Mouse (Mus musculus) mouse trophoblast stem cell (cell line): ENCODE measurements around the gene Plxdc1.

Source experiments
- in situ Hi-C, 2 experiments: fragments of 300-500 bp; cut with MseI, MboI; formaldehyde crosslinking; loops; 2 replicates in 1 of 2; 3 replicates in 1 of 2; pipeline ENCODE4 v1.15.1; 2025

Gene Plxdc1

DNA sequence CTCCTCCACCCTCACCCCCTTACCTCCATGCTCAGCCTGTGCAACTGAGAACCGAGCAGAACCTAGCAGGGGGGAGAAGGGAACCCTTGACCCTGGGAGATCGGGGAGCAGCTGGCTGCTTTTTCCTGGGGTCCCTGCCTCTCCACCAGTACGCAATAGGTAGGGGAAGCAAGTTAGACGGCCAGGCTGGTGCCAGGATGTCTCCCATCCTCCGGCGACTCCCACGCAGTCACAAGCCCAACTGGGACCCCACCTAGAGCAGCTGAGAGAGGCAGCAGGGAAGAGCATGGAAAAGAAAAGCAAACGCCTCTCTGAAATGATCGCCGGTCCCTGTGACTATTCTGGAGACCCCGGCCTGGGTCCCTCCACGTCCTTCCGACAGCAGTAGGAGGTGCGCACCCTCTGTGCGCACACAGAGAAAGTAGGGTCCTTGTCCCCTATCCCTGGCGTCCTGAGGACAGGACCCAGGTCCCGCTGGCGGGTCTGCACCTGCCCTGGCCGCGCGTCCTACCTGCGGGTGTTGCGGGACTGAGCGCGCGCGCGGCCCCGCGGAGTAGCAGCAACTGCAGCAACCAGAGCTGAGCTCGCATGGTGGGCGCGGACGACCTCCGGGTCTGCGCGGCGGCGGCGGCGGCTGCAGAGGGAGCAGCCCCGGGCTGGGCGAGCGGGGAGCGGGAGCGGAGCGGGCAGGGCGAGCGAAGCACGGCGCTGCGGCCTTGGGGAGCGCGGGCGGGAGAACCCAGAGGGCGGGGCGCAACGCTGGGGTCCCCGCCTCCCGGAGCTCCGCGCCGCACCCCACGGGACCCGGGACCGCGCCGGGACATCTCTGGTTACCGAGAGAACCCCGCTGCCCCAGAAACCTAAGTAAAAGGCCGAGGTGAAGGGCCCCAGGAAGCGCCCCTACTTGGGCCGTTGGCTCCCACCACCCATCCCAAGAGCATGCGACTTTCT is at the start of gene Plxdc1:
Plxdc1 (minus strand) TSS at position 718 of the 951 bp plus-strand sequence.
- in situ Hi-C loops = loop anchor here (5.0 kb wide), 1 partner anchor 49 kb away; no protein-coding TSS in a partner anchor

DNA sequence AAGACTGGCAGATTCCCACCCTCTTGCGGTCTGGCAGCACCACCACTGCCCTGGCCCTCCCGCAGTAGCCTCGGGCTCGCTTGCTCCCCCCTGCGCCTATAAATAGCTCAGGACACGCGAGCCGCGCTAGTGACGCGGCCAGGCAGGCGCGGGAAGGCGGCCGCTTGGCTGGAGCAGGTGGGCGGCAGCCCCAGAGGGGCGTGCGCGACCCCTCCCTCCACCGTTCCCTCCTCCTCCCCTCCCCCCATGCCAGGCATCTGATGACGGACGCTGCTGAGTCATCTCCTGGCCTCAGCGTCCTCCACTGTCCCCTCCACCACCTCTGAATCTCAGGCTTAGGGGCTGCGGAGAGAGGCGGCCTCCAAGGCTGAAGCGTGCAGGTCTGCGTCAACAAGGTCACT is 49.7 kb upstream of the Plxdc1 start:
- in situ Hi-C loops = no loop called here

- in situ Hi-C loops = loop anchor here (5.0 kb wide), 1 partner anchor 42 kb away; no protein-coding TSS in a partner anchor
Measured at GRCm38 (mm10) chr11:98034840-98035239, 48.6 kb upstream of the Plxdc1 start.

- in situ Hi-C loops = loop anchor here (5.0 kb wide), 1 partner anchor 43 kb away; no protein-coding TSS in a partner anchor
Measured at GRCm38 (mm10) chr11:98034061-98034460, 47.8 kb upstream of the Plxdc1 start.

- in situ Hi-C loops = loop anchor here (5.0 kb wide), 1 partner anchor 46 kb away; no protein-coding TSS in a partner anchor
Measured at GRCm38 (mm10) chr11:98031443-98031770, 45.2 kb upstream of the Plxdc1 start.

GRCm38 (mm10) chr11:98030701-98031442 is 44.6 kb upstream of the Plxdc1 start:
- in situ Hi-C loops = loop anchor here (5.0 kb wide), 1 partner anchor 46 kb away; no protein-coding TSS in a partner anchor

- in situ Hi-C loops = no loop called here
Measured at GRCm38 (mm10) chr11:98027785-98028184, 41.5 kb upstream of the Plxdc1 start.

GRCm38 (mm10) chr11:98027297-98027688 is 41.0 kb upstream of the Plxdc1 start:
- in situ Hi-C loops = no loop called here

DNA sequence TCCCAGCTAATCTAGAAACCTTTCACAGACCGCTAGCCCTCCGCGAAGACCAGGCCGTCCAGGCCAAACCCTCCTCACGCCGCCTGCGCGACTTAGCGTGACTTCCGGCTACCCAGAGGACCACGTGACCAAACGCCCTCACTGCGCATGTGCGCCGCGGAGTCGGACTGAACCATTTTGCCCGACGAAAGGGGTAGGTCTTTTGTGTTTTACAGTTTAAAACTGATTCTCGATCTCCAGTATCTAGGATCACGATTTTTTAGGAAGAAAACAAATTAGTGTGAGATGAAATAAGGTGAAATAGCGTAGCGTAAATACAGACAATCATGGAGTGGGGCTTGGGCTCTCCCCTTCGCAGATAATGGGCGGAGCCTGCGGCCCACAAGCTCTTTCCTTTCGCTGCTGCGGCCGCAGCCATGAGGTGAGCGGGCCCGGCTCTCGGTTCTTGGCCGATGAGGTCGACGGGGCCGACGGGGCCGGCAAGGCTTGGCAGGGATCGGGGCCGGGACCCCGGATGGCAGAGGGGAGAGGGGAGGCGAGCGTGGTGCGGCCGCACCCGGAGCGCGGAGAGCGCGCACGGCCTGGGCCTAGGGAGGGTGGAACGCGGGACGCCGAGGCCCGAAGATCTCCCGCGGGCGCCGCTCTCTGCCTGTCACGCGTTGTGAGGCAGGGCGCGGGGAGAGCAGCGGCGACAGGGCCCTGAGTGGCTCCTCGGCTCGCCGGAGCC is 40.5 kb upstream of the Plxdc1 start, which contains the start of gene Rpl19:
Rpl19 (plus strand) TSS at position 141 of the 727 bp plus-strand sequence.
- in situ Hi-C loops = no loop called here

DNA sequence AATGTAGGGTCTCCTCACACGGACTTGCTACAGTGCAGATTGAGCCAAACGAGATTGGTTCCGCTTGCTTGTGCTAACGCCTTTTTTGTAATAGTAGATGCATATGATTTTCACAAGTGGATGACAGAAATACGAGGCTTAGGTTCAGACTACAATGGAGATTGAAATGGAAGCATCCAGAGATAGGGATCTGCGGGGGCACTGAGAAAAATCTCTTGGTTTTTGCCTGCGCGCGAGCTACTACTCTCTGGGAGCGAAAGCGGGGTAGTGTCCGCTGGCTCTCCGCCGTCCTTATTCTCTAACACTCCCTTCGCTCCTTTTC is 40.0 kb upstream of the Plxdc1 start:
- in situ Hi-C loops = no loop called here

- in situ Hi-C loops = no loop called here
Measured at GRCm38 (mm10) chr11:98024516-98024915, 38.3 kb upstream of the Plxdc1 start.

- in situ Hi-C loops = no loop called here
Measured at GRCm38 (mm10) chr11:98022555-98023371, 36.5 kb upstream of the Plxdc1 start, which contains the start of gene Cacnb1. Gene Cacnb1 (minus strand): TSS chr11:98023034.

DNA sequence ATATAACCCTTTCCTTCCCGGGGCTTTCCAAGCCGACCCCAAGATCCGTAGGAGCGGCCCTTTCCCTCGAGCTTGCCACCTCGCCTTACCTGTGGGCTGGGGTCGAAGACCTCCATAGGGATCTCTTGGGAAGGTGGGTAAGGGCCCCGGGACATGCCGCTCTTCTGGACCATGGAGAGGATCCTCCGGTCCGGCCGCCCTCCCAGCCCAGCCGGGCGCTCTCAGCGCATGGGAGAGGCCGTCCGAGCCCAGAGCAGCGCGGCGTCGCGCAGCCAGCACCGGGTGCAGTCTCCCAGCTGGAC is 36.0 kb upstream of the Plxdc1 start:
- in situ Hi-C loops = no loop called here

DNA sequence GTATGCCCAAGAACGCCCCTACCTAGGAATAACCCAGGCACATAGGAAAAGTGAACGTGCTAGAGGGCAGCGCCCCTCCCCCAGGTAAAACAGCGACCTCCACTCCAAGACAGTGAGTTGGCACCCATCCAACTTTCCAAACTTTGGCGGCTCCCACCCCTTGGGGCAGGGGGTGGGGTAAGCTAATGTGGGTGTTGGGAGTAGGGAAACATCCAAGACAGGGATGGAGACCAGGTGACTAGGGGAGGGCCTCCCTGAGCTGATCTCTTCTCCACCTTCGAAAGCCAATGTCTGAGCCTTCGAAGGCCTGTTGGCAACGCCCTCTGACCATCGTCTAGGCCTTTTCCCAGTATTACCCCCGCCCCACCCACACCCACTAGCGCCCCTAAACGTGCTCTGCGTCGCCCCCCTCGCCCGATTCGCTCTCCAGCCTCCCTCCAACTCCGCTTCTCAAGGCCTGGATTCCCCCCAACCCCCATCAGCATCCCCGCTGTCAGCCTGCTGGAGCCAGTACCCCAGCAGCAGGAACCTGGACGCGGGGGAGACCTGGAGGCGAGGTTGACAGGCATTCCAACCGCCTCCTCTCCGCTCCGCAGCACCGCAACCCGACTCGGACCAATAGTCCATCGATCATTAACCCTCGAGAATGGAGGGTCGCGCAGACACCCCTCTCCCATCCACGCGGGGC is 35.5 kb upstream of the Plxdc1 start:
- in situ Hi-C loops = no loop called here

- in situ Hi-C loops = no loop called here
Measured at GRCm38 (mm10) chr11:98021118-98021517, 34.9 kb upstream of the Plxdc1 start.

GRCm38 (mm10) chr11:98020710-98021109 is 34.5 kb upstream of the Plxdc1 start:
- in situ Hi-C loops = no loop called here

- in situ Hi-C loops = no loop called here
Measured at GRCm38 (mm10) chr11:98019883-98020610, 33.8 kb upstream of the Plxdc1 start.

DNA sequence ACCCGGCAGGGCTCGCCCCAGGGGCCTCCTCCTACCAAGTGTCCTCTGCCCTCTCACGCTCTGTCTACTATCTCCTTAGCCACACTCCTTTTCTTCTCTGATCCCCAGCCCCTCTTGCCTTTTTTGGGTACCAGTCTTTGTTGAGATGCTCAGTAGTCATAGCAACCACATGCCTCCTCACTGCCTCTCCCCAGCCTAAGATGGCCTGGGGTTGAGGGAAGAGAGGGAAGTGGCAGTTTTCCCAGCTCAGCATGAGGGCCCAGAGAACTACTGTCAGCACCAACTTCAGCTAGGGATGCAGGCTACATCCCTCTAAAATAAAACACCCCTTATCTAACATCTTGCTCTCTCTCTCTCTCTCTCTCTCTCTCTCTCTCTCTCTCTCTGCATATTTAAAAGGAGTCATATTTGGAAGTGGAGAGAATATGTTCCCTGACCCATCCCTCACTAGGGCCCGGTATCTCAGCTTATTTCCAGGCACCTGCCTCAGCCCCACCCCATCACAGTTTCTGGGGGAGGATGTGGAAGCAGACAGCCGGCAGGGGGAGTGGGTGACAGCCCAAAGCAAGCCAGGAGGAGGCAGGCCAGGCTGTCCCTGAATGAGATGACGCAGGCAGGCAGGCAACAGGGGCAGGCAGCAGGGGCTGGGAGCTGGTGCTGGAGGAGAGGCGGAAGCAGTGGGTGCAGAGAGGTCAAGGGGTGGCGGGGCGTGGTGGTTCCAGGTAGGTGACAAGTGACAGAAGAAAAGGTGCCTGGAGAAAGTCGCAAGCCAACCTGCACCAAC is 32.8 kb upstream of the Plxdc1 start:
- in situ Hi-C loops = no loop called here

DNA sequence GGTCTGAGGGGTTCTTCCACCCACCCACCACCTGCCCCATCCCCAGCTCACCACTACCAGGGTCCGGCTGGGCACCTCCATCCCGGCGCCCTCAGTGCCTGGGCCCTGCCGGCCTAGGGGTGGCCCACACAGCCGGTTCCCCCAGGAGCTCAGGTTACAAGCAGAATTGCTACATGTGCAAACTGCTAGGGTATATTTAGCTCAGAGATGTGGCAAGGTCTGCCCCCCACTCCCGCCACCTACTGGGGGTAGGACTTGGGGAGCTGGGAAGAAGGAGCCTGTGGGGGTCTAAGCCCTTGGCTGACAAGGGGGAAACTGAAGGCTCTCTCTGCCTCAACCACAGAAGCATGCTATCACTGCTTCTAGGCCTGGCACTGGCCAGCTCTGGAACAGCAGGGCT is 32.0 kb upstream of the Plxdc1 start:
- in situ Hi-C loops = no loop called here
